Mouse (Mus musculus) cerebellum, adult 9-10 months (tissue): ENCODE measurements at regions not wholly inside any gene's neighbourhood (a gene's known extent, or its start where the extent isn't known, plus 50 kb on each side); places are given as distances from the start of the nearest gene placed in this dataset.

Experiments
- DNase-seq: peaks from one replicate; pipeline ENCODE4 v3.0.0; 2022

GRCm38 (mm10) chr3:21218936-21219335 lies 852.0 kb upstream of the Agtr1b start:
- DNase-seq: no peak

GRCm38 (mm10) chr3:21241184-21241583 lies 835.3 kb upstream of the Tbl1xr1 start:
- no peak for DNase-seq

GRCm38 (mm10) chr3:21256129-21256760 lies 820.2 kb upstream of the Tbl1xr1 start:
- no peak for DNase-seq

- no peak for DNase-seq
Measured at GRCm38 (mm10) chr3:21263317-21263716, 813.1 kb upstream of the Tbl1xr1 start.

- DNase-seq: no peak
Measured at GRCm38 (mm10) chr3:21265491-21265890, 811.0 kb upstream of the Tbl1xr1 start.

- DNase-seq: no peak
Measured at GRCm38 (mm10) chr3:21268429-21269129, 807.9 kb upstream of the Tbl1xr1 start.

- no peak for DNase-seq
Measured at GRCm38 (mm10) chr3:21269130-21269440, 807.4 kb upstream of the Tbl1xr1 start.

- DNase-seq: no peak
Measured at GRCm38 (mm10) chr3:21270788-21271187, 805.7 kb upstream of the Tbl1xr1 start.

GRCm38 (mm10) chr3:21272219-21272618 lies 804.2 kb upstream of the Tbl1xr1 start:
- no peak for DNase-seq

GRCm38 (mm10) chr3:21292774-21293173 lies 783.7 kb upstream of the Tbl1xr1 start:
- DNase-seq: no peak

- no peak for DNase-seq
Measured at GRCm38 (mm10) chr3:21293308-21293707, 783.1 kb upstream of the Tbl1xr1 start.

GRCm38 (mm10) chr3:21294776-21295175 lies 781.7 kb upstream of the Tbl1xr1 start:
- no peak for DNase-seq

GRCm38 (mm10) chr3:21296581-21297110 lies 779.8 kb upstream of the Tbl1xr1 start:
- DNase-seq: no peak

GRCm38 (mm10) chr3:21325329-21325896 lies 751.0 kb upstream of the Tbl1xr1 start:
- DNase-seq: no peak

GRCm38 (mm10) chr3:21341916-21342315 lies 734.5 kb upstream of the Tbl1xr1 start:
- DNase-seq: no peak

- no peak for DNase-seq
Measured at GRCm38 (mm10) chr3:21343095-21343494, 733.4 kb upstream of the Tbl1xr1 start.

- DNase-seq: no peak
Measured at GRCm38 (mm10) chr3:21349421-21349820, 727.0 kb upstream of the Tbl1xr1 start.

GRCm38 (mm10) chr3:21356150-21356549 lies 720.3 kb upstream of the Tbl1xr1 start:
- DNase-seq: no peak

- peak; percentile 59 for DNase-seq
Measured at GRCm38 (mm10) chr3:21356831-21357712, 719.4 kb upstream of the Tbl1xr1 start.

GRCm38 (mm10) chr3:21358068-21358467 lies 718.4 kb upstream of the Tbl1xr1 start:
- no peak for DNase-seq

- no peak for DNase-seq
Measured at GRCm38 (mm10) chr3:21361069-21361468, 715.4 kb upstream of the Tbl1xr1 start.

GRCm38 (mm10) chr3:21379816-21380215 lies 696.6 kb upstream of the Tbl1xr1 start:
- peak; percentile 21 for DNase-seq

GRCm38 (mm10) chr3:21381072-21381471 lies 695.4 kb upstream of the Tbl1xr1 start:
- DNase-seq: no peak
